Mouse (Mus musculus) neural tube, embryonic 11.5 days (tissue): ENCODE data around the gene Myadm. TPM values are rescaled to one million over a fixed set of nuclear protein-coding genes. Genes with fewer than 3 reads are reported as not detected.

ENCODE experiments used
- ATAC-seq: fragments of 200-750 bp; cut with Nextera tagmentation; 2 replicates; pipeline ENCODE4 v1.8.0; 2017; ENCODE audit warnings: moderate number of reproducible peaks, mild to moderate bottlenecking, moderate TSS enrichment, moderate library complexity; ENCODE audit not compliant: insufficient read depth, low FRiP score, low TSS enrichment
- DNase-seq: peaks from one replicate; pipeline ENCODE4 v3.0.0-alpha.2; 2015; ENCODE audit warnings: low spot score
- H3K27ac ChIP-seq: fragments of 300-500 bp; sonication (generic); 2 replicates; pipeline ENCODE4 v1.5.1; 2014; ENCODE audit warnings: low read depth, mild to moderate bottlenecking, low read length
- H3K27me3 ChIP-seq: fragments of 300-500 bp; sonication (generic); 2 replicates; pipeline ENCODE4 v1.6.1; 2014; ENCODE audit warnings: mild to moderate bottlenecking, low read length, mixed read lengths; ENCODE audit not compliant: control insufficient read depth, insufficient read depth
- H3K36me3 ChIP-seq: fragments of 300-500 bp; sonication (generic); 2 replicates; pipeline ENCODE4 v1.6.1; 2014; ENCODE audit warnings: mild to moderate bottlenecking, low read length, moderate library complexity, mixed read lengths; ENCODE audit not compliant: control insufficient read depth, insufficient read depth
- H3K4me1 ChIP-seq: fragments of 300-500 bp; sonication (generic); 2 replicates; pipeline ENCODE4 v1.6.1; 2014; ENCODE audit warnings: low read length, mixed read lengths; ENCODE audit not compliant: control insufficient read depth, insufficient read depth
- H3K4me2 ChIP-seq: fragments of 300-500 bp; sonication (generic); 2 replicates; pipeline ENCODE4 v1.6.1; 2014; ENCODE audit warnings: low read depth, mild to moderate bottlenecking, moderate library complexity
- H3K4me3 ChIP-seq: fragments of 300-500 bp; sonication (generic); 2 replicates; pipeline ENCODE4 v1.5.1; 2014; ENCODE audit warnings: low read depth, low read length
- H3K9ac ChIP-seq: fragments of 300-500 bp; sonication (generic); 2 replicates; pipeline ENCODE4 v1.6.1; 2014; ENCODE audit warnings: mild to moderate bottlenecking, low read length
- H3K9me3 ChIP-seq: fragments of 300-500 bp; sonication (generic); 2 replicates; pipeline ENCODE4 v1.6.1; 2016; ENCODE audit warnings: low read length; ENCODE audit not compliant: control insufficient read depth
- WGBS: fragments of 180-500 bp; shearing (Covaris S2); extraction: QIAGEN DNeasy Blood & Tissue Kit; methylation state at CpG from one replicate; pipeline ENCODE4 v1.1.7; 2014; 5-methylcytosine and 5-hydroxymethylcytosine counted together
- polyA plus RNA-seq: library from polyadenylated mRNA; unstranded; fragments of >200 nt; fragmentation: Nextera tagmentation; extraction: Ambion mirVana; gene quantifications from 2 replicates; pipeline ENCODE4 v1.2.1, GENCODE M21; 2014

Gene Myadm
- polyA plus RNA-seq, 1 experiment from 2014 or later, result 46.7 TPM

GRCm38 (mm10) chr7:3302556-3303275, 13.8 kb downstream of the Myadm start:
- Histone ChIP-seq H3K9ac (peak overlapping the region; percentile 2; the same call in 1 of the 2 replicates), H3K27me3 (peaks cover 25% of the 10 kb centered on the region)
- 0 out of 2 replicates have a peak, but pooled peaks have one; percentile 10 for ATAC-seq

GRCm38 (mm10) chr7:3303276-3303781, 14.4 kb downstream of the Myadm start:
- Histone ChIP-seq H3K4me2 (peak overlapping the region; percentile 72), H3K36me3 (no peaks in the 10 kb centered on the region), H3K9ac (peak overlapping the region; percentile 26), H3K4me1 (peaks cover 15% of the 10 kb centered on the region), H3K27ac (no peak overlapping the region), H3K9me3 (no peaks in the 10 kb centered on the region), H3K27me3 (peaks cover 25% of the 10 kb centered on the region), H3K4me3 (peak overlapping the region; percentile 37)
- ATAC-seq (peak; percentile 63), DNase-seq (peak; percentile 55)
- WGBS, result 0% methylated on average over 25 of the region's 29 CpGs

More at GRCm38 (mm10) chr7:3302556-3303275, 13.8 kb downstream of the Myadm start:
- Histone ChIP-seq H3K4me1 (peaks cover 15% of the 10 kb centered on the region), H3K4me2 (peak overlapping the region; percentile 72), H3K36me3 (no peaks in the 10 kb centered on the region), H3K4me3 (peak overlapping the region; percentile 37), H3K9me3 (no peaks in the 10 kb centered on the region), H3K27ac (no peak overlapping the region)
- 2% methylated on average over 16 of the region's 16 CpGs for WGBS
- DNase-seq, result peak; percentile 48

GRCm38 (mm10) chr7:3303789-3304188, 14.9 kb downstream of the Myadm start:
- DNase-seq, result peak; percentile 42
- Histone ChIP-seq H3K9me3 (no peaks in the 10 kb centered on the region), H3K9ac (peak overlapping the region; percentile 26), H3K27ac (no peak overlapping the region), H3K27me3 (peaks cover 25% of the 10 kb centered on the region), H3K4me1 (peaks cover 15% of the 10 kb centered on the region), H3K36me3 (no peaks in the 10 kb centered on the region), H3K4me2 (peak overlapping the region; percentile 72), H3K4me3 (peak overlapping the region; percentile 37)
- ATAC-seq, result peak; percentile 24
- WGBS, result 3% methylated on average over 12 of the region's 12 CpGs

GRCm38 (mm10) chr7:3304298-3304697, 15.4 kb downstream of the Myadm start:
- Histone ChIP-seq H3K4me1 (peaks cover 15% of the 10 kb centered on the region), H3K9me3 (no peaks in the 10 kb centered on the region), H3K27me3 (peaks cover 25% of the 10 kb centered on the region), H3K4me3 (no peak overlapping the region; the same call in 1 of the 2 replicates), H3K36me3 (no peaks in the 10 kb centered on the region), H3K9ac (no peak overlapping the region), H3K4me2 (peak overlapping the region; percentile 72), H3K27ac (no peak overlapping the region)
- WGBS, result 4% methylated on average over 10 of the region's 10 CpGs
- DNase-seq, result no peak
- ATAC-seq, result no peak; the same call in 1 of the 2 replicates

GRCm38 (mm10) chr7:3306400-3306799, 17.5 kb downstream of the Myadm start:
- ATAC-seq, result no peak
- DNase-seq, result no peak
- Histone ChIP-seq H3K4me1 (peaks cover 15% of the 10 kb centered on the region), H3K4me2 (no peak overlapping the region), H3K4me3 (no peak overlapping the region), H3K9me3 (0 out of 2 replicates have a peak, but pooled peaks cover 2% of the 10 kb centered on the region), H3K27me3 (peaks cover 20% of the 10 kb centered on the region), H3K9ac (no peak overlapping the region), H3K36me3 (no peaks in the 10 kb centered on the region), H3K27ac (no peak overlapping the region)
- WGBS, result 75% methylated on average over 3 of the region's 3 CpGs

DNA sequence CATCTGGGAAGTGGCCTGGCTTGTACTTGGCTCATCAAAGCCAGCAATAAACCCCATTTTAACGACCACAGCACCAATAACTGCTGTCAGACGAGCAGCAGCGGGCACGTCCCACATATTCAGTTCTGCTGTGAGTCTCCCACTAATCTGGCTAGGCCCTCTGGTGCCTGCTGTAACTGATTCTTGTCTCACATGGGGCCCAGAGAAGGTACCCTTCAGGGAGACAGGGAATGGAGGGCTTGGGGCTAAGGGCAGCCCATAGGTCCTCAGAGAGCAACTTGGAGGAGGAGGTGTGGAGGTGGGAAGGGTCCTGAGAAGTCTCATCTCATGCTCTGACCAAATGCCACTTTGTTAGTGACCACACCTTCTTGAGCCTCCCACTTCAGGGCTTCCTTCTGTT, 19.8 kb downstream of the Myadm start:
- Histone ChIP-seq H3K9ac (no peak overlapping the region), H3K27ac (no peak overlapping the region), H3K36me3 (no peaks in the 10 kb centered on the region), H3K4me1 (peaks cover 8% of the 10 kb centered on the region), H3K4me3 (no peak overlapping the region), H3K27me3 (peaks cover 9% of the 10 kb centered on the region), H3K9me3 (0 out of 2 replicates have a peak, but pooled peaks cover 2% of the 10 kb centered on the region), H3K4me2 (no peak overlapping the region)
- 28% methylated on average over 4 of the region's 4 CpGs for WGBS
- DNase-seq (no peak), ATAC-seq (no peak)

GRCm38 (mm10) chr7:3310233-3310632, 21.4 kb downstream of the Myadm start:
- H3K4me3 ChIP-seq, result no peak overlapping the region
- no peak for ATAC-seq
- H3K27ac ChIP-seq, result no peak overlapping the region
- WGBS, result 96% methylated on average over 7 of the region's 7 CpGs
- no peak overlapping the region for H3K4me2 ChIP-seq
- 0 out of 2 replicates have a peak, but pooled peaks cover 2% of the 10 kb centered on the region for H3K9me3 ChIP-seq
- no peak overlapping the region for H3K9ac ChIP-seq
- 0 out of 2 replicates have a peak, but pooled peaks cover 3% of the 10 kb centered on the region for H3K27me3 ChIP-seq
- H3K36me3 ChIP-seq, result no peaks in the 10 kb centered on the region
- H3K4me1 ChIP-seq, result no peaks in the 10 kb centered on the region
- DNase-seq, result no peak

DNA sequence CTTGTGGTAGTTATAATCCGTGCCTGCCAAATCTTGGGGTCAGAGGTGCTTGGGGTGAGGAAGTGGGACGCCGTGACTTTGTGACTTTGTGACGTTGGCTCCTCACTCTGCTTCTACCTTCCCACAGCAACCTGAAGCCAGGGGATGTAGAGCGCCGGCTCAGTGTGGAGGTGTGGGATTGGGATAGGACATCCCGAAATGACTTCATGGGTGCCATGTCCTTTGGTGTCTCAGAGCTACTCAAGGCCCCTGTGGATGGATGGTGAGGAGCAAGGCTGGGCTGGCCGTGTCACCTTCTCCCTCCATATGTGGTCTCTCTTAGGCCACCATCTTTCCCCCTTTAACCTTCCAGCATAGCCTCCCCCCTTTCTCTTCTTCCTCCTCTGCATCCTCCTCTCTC, 24.7 kb downstream of the Myadm start:
- no peak overlapping the region for H3K9ac ChIP-seq
- 0 out of 2 replicates have a peak, but pooled peaks cover 2% of the 10 kb centered on the region for H3K9me3 ChIP-seq
- no peak for ATAC-seq
- 83% methylated on average over 8 of the region's 8 CpGs for WGBS
- H3K27me3 ChIP-seq, result no peaks in the 10 kb centered on the region
- no peaks in the 10 kb centered on the region for H3K4me1 ChIP-seq
- no peaks in the 10 kb centered on the region for H3K36me3 ChIP-seq
- no peak overlapping the region for H3K4me3 ChIP-seq
- no peak overlapping the region for H3K27ac ChIP-seq
- H3K4me2 ChIP-seq, result no peak overlapping the region
- no peak for DNase-seq
